Mouse (Mus musculus) MEL (cell line): ENCODE measurements around the gene Olfr644. TPM values are rescaled to one million over a fixed set of nuclear protein-coding genes. Genes with fewer than 3 reads are reported as not detected.

ENCODE experiments used
- DNase-seq: peaks from one replicate; pipeline ENCODE4 v3.0.0; 2011; ENCODE audit warnings: low read depth, low spot score
- H3K27ac ChIP-seq: 2 replicates; pipeline ENCODE4 v1.5.1; 2012; ENCODE audit warnings: low read depth, mild to moderate bottlenecking, control low read depth, low read length, moderate library complexity; ENCODE audit not compliant: control insufficient read depth
- H3K27me3 ChIP-seq, 2 experiments: fragments of 150-350 bp in 1 of 2; sonication (generic) in 1 of 2; 2 replicates each; pipeline ENCODE4 v1.6.1; 2012; ENCODE audit warnings: low read length in 2 of 2, mild to moderate bottlenecking in 2 of 2, improper control_type of control experiment in 1 of 2, moderate library complexity in 1 of 2; ENCODE audit not compliant: insufficient read depth in 2 of 2, control insufficient read depth in 1 of 2
- H3K36me3 ChIP-seq, 2 experiments: 2 replicates each; pipeline ENCODE4 v1.6.1; 2012 to 2014; ENCODE audit warnings: low read length in 2 of 2, improper control_type of control experiment in 1 of 2, inconsistent platforms in 1 of 2, mild to moderate bottlenecking in 1 of 2; ENCODE audit not compliant: insufficient read depth in 2 of 2, control insufficient read depth in 1 of 2
- H3K4me1 ChIP-seq, 2 experiments: fragments of 150-350 bp in 1 of 2; sonication (generic) in 1 of 2; 2 replicates each; pipeline ENCODE4 v1.6.1; 2012; ENCODE audit warnings: low read length in 2 of 2, improper control_type of control experiment in 1 of 2, mild to moderate bottlenecking in 1 of 2; ENCODE audit not compliant: insufficient read depth in 2 of 2, control insufficient read depth in 1 of 2
- H3K4me3 ChIP-seq, 2 experiments: fragments of 150-350 bp in 1 of 2; sonication (generic) in 1 of 2; 2 replicates each; pipeline ENCODE4 v1.5.1; 2012; ENCODE audit warnings: low read depth in 2 of 2, low read length in 2 of 2, mild to moderate bottlenecking in 2 of 2, moderate library complexity in 2 of 2, control low read depth in 1 of 2, improper control_type of control experiment in 1 of 2; ENCODE audit not compliant: control insufficient read depth in 1 of 2, insufficient read depth in 1 of 2
- H3K79me2 ChIP-seq: 2 replicates; pipeline ENCODE4 v1.6.1; 2012; ENCODE audit warnings: mild to moderate bottlenecking, low read length, moderate library complexity; ENCODE audit not compliant: control insufficient read depth, poor library complexity, insufficient read depth
- H3K9ac ChIP-seq: 2 replicates; pipeline ENCODE4 v1.6.1; 2012; ENCODE audit warnings: low read depth, mild to moderate bottlenecking, control low read depth, low read length, moderate library complexity; ENCODE audit not compliant: control insufficient read depth, poor library complexity, severe bottlenecking
- H3K9me3 ChIP-seq: fragments of 150-350 bp; sonication (generic); replicated peaks from 2 replicates; pipeline ENCODE4 v1.6.1; 2012; ENCODE audit warnings: mild to moderate bottlenecking, low read length, improper control_type of control experiment, moderate library complexity; ENCODE audit not compliant: insufficient read depth
- BHLHE40 ChIP-seq: IDR thresholded peaks from 2 replicates; pipeline ENCODE4 v1.6.1; 2012; ENCODE audit warnings: low read depth, mild to moderate bottlenecking, inconsistent platforms, low read length, improper control_type of control experiment, borderline replicate concordance
- CTCF ChIP-seq, 3 experiments: IDR thresholded peaks in 2 of 3; conservative IDR thresholded peaks in 1 of 3; 2 replicates each; pipeline ENCODE4 v1.5.1; 2011 to 2012; ENCODE audit warnings: low read length in 3 of 3, low read depth in 2 of 3, mild to moderate bottlenecking in 2 of 3, improper control_type of control experiment in 1 of 3, inconsistent platforms in 1 of 3, mixed read lengths in 1 of 3, moderate library complexity in 1 of 3; ENCODE audit not compliant: control insufficient read depth in 1 of 3, insufficient read depth in 1 of 3, poor library complexity in 1 of 3, severe bottlenecking in 1 of 3
- E2F4 ChIP-seq: IDR thresholded peaks from 2 replicates; pipeline ENCODE4 v1.6.1; 2011; ENCODE audit warnings: low read depth, low read length, improper control_type of control experiment, borderline replicate concordance
- EP300 ChIP-seq, 2 experiments: IDR thresholded peaks; 2 replicates each; pipeline ENCODE4 v1.6.1; 2011; ENCODE audit warnings: improper control_type of control experiment in 2 of 2, low read length in 2 of 2, low read depth in 1 of 2, mild to moderate bottlenecking in 1 of 2
- ETS1 ChIP-seq: IDR thresholded peaks from 2 replicates; pipeline ENCODE4 v1.6.1; 2012; ENCODE audit warnings: low read depth, mild to moderate bottlenecking, inconsistent platforms, low read length, improper control_type of control experiment, moderate library complexity
- HCFC1 ChIP-seq: IDR thresholded peaks from 2 replicates; pipeline ENCODE4 v1.6.1; 2012; ENCODE audit warnings: low read depth, mild to moderate bottlenecking, inconsistent platforms, low read length, improper control_type of control experiment, moderate library complexity
- KAT2A ChIP-seq: conservative IDR thresholded peaks from 2 replicates; pipeline ENCODE4 v1.6.1; 2012; ENCODE audit warnings: low read depth, low read length, improper control_type of control experiment, inconsistent platforms
- MAFK ChIP-seq: IDR thresholded peaks from 2 replicates; pipeline ENCODE4 v1.6.1; 2011; ENCODE audit warnings: low read depth, mild to moderate bottlenecking, low read length, improper control_type of control experiment, borderline replicate concordance
- MAX ChIP-seq: IDR thresholded peaks from 2 replicates; pipeline ENCODE4 v1.6.1; 2011; ENCODE audit warnings: low read length, improper control_type of control experiment
- MEF2A ChIP-seq: IDR thresholded peaks from 2 replicates; pipeline ENCODE4 v1.6.1; 2014; ENCODE audit warnings: low read depth, mild to moderate bottlenecking, inconsistent platforms, low read length, improper control_type of control experiment; ENCODE audit not compliant: poor library complexity, insufficient replicate concordance, severe bottlenecking; ENCODE audit errors: extremely low read depth
- MYB ChIP-seq: IDR thresholded peaks from 2 replicates; pipeline ENCODE4 v1.6.1; 2011; ENCODE audit warnings: mild to moderate bottlenecking, low read depth, low read length, improper control_type of control experiment
- MYC ChIP-seq: IDR thresholded peaks from 2 replicates; pipeline ENCODE4 v1.6.1; 2011; ENCODE audit warnings: low read depth, mild to moderate bottlenecking, low read length, improper control_type of control experiment, moderate library complexity
- NELFE ChIP-seq: IDR thresholded peaks from 2 replicates; pipeline ENCODE4 v1.6.1; 2011; ENCODE audit warnings: low read depth, low read length, improper control_type of control experiment
- NRF1 ChIP-seq: IDR thresholded peaks from 2 replicates; pipeline ENCODE4 v1.6.1; 2014; ENCODE audit warnings: low read depth, mild to moderate bottlenecking, inconsistent platforms, low read length, improper control_type of control experiment, moderate library complexity; ENCODE audit not compliant: poor library complexity, insufficient read depth, severe bottlenecking
- POLR2AphosphoS2 ChIP-seq: IDR thresholded peaks from 2 replicates; pipeline ENCODE4 v1.6.1; 2011; ENCODE audit warnings: low read length, improper control_type of control experiment
- RAD21 ChIP-seq: IDR thresholded peaks from 2 replicates; pipeline ENCODE4 v1.6.1; 2011; ENCODE audit warnings: mild to moderate bottlenecking, low read depth, low read length, improper control_type of control experiment
- RCOR1 ChIP-seq: IDR thresholded peaks from 2 replicates; pipeline ENCODE4 v1.6.1; 2012; ENCODE audit warnings: low read depth, mild to moderate bottlenecking, inconsistent platforms, low read length, improper control_type of control experiment
- SMC3 ChIP-seq: IDR thresholded peaks from 2 replicates; pipeline ENCODE4 v1.6.1; 2011; ENCODE audit warnings: low read depth, low read length, improper control_type of control experiment
- TCF12 ChIP-seq: IDR thresholded peaks from 2 replicates; pipeline ENCODE4 v1.6.1; 2014; ENCODE audit warnings: low read depth, mild to moderate bottlenecking, inconsistent platforms, low read length, improper control_type of control experiment, moderate library complexity
- ZC3H11A ChIP-seq: IDR thresholded peaks from 2 replicates; pipeline ENCODE4 v1.6.1; 2012; ENCODE audit warnings: low read depth, mild to moderate bottlenecking, inconsistent platforms, low read length, improper control_type of control experiment
- ZMIZ1 ChIP-seq: IDR thresholded peaks from 2 replicates; pipeline ENCODE4 v1.6.1; 2012; ENCODE audit warnings: low read depth, mild to moderate bottlenecking, inconsistent platforms, low read length, improper control_type of control experiment, moderate library complexity
- ZNF384 ChIP-seq: IDR thresholded peaks from 2 replicates; pipeline ENCODE4 v1.6.1; 2012; ENCODE audit warnings: low read depth, mild to moderate bottlenecking, inconsistent platforms, low read length, improper control_type of control experiment
- polyA plus RNA-seq, 2 experiments: library from polyadenylated mRNA; stranded (reverse) in 1 of 2; unstranded in 1 of 2; fragments of >175 nt in 1 of 2; fragments of >200 nt in 1 of 2; gene quantifications; 2 replicates each; pipeline versions ENCODE4 v1.2.1 to v1.2.4; 2012; ENCODE audit warnings: low replicate concordance in 2 of 2, low read depth in 1 of 2; ENCODE audit not compliant: insufficient read length in 2 of 2, insufficient read depth in 1 of 2, missing spikeins in 1 of 2
- total RNA-seq: library from RNA; depleted of rRNA; stranded (reverse); fragments of 300-350 nt; gene quantifications from 2 replicates; pipeline ENCODE4 v1.2.3, GENCODE M21; 2012

Gene Olfr644
- total and polyA plus RNA-seq, 3 experiments: not detected

- TF ChIP-seq NELFE (no peak), MAFK (no peak), ZC3H11A (no peak), RAD21 (no peak), EP300 (IDR thresholded peaks at IDR 0.05; ENCODE audit: low read depth in 1 of 2, low read length in 2 of 2) (no peak), NRF1 (no peak), BHLHE40 (no peak), CTCF (IDR thresholded peaks at IDR 0.05 in 2 of 3, conservative IDR thresholded peaks at IDR 0.05 in 1 of 3; ENCODE audit: control insufficient read depth in 1 of 3, insufficient read depth in 1 of 3, low read depth in 2 of 3, low read length in 3 of 3, poor library complexity in 1 of 3, severe bottlenecking in 1 of 3) (no peak), HCFC1 (no peak), MEF2A (no peak), SMC3 (no peak)
- H3K36me3 ChIP-seq: no peaks in the 10 kb centered on the region
- H3K4me3 ChIP-seq: no peak overlapping the region
- DNase-seq: no peak
- H3K9me3 ChIP-seq: no peaks in the 10 kb centered on the region
- H3K4me1 ChIP-seq: no peaks in the 10 kb centered on the region
- no peaks in the 10 kb centered on the region for H3K27me3 ChIP-seq
- no peak overlapping the region for H3K9ac ChIP-seq
- no peaks in the 10 kb centered on the region for H3K79me2 ChIP-seq
- no peak overlapping the region for H3K27ac ChIP-seq
Measured at GRCm38 (mm10) chr7:104026978-104027377, 44.7 kb downstream of the Olfr644 start.

- Histone ChIP-seq H3K4me1 (no peaks in the 10 kb centered on the region), H3K27ac (no peak within 1 kb of the TSS), H3K9me3 (no peaks in the 10 kb centered on the region), H3K36me3 (no peaks in the 10 kb centered on the region), H3K4me3 (no peak within 1 kb of the TSS), H3K79me2 (no peaks in the 10 kb centered on the region), H3K9ac (no peak within 1 kb of the TSS), H3K27me3 (no peaks in the 10 kb centered on the region)
- TF ChIP-seq TCF12: no peak
- no peak for TF ChIP-seq BHLHE40
- TF ChIP-seq HCFC1: no peak
- no peak for TF ChIP-seq ZC3H11A
- TF ChIP-seq NELFE: no peak
- no peak for TF ChIP-seq RCOR1
- TF ChIP-seq NRF1: no peak
- no peak for TF ChIP-seq MYB
- TF ChIP-seq POLR2AphosphoS2: no peak
- TF ChIP-seq MYC: no peak
- no peak for TF ChIP-seq ZNF384
- no peak for TF ChIP-seq ETS1
- no peak for TF ChIP-seq KAT2A
- no peak for TF ChIP-seq EP300 (IDR thresholded peaks at IDR 0.05; ENCODE audit: low read depth in 1 of 2, low read length in 2 of 2)
- TF ChIP-seq ZMIZ1: no peak
- no peak for TF ChIP-seq MAX
- no peak for TF ChIP-seq E2F4
- DNase-seq: no peak
Measured at GRCm38 (mm10) chr7:104025473-104025872, 46.2 kb downstream of the Olfr644 start, which contains the start of gene Olfr640. TSS of gene Olfr640 (minus strand) at chr7:104025573.
